Mouse (Mus musculus) testis, adult 2 months (tissue): ENCODE measurements around the gene Inpp5k.

Experiments used
- CTCF ChIP-seq: fragments of 200-500 bp; IDR thresholded peaks from 2 replicates; pipeline ENCODE4 v1.5.1; 2012; ENCODE audit warnings: low read depth, mild to moderate bottlenecking, inconsistent platforms, low read length, moderate library complexity; ENCODE audit not compliant: control insufficient read depth, insufficient read depth, insufficient replicate concordance
- POLR2A ChIP-seq: fragments of 200-500 bp; IDR thresholded peaks from 2 replicates; pipeline ENCODE4 v1.6.1; 2012; ENCODE audit warnings: low read depth, mild to moderate bottlenecking, inconsistent platforms, low read length, moderate library complexity; ENCODE audit not compliant: control insufficient read depth

GRCm38 (mm10) chr11:75660941-75661800 is 30.4 kb downstream of the Inpp5k start:
- TF ChIP-seq POLR2A (no peak), CTCF (no peak)
